ENCODE assay signal across 14 mouse cellular contexts in genomic region chr9:66881858-66882257, GRCm38 (mm10). TPM values are rescaled to one million over a fixed set of nuclear protein-coding genes. Genes with fewer than 3 reads are reported as not detected.
DNase-seq lines count a peak whose midpoint lies in the region; ATAC-seq and TF ChIP-seq lines count a peak whose summit lies in the region.
"Had no signal": no experiment of that assay in that cellular context is flagged by ENCODE, and none has a peak within 500 bp of the region (broad histone marks: within the 10 kb centered on the region; RNA-seq: fewer than 3 reads in every experiment).

No protein-coding gene starts in this region.

- H3K9me3 ChIP-seq in intestine, embryonic 16.5 days (ENCODE audit: control insufficient read depth, low read length) = no peaks in the 10 kb centered on the region
- H3K9me3 ChIP-seq: forebrain, embryonic 10.5 days; kidney, embryonic 15.5 days had no signal

- H3K4me3 ChIP-seq in liver, adult 2 months (ENCODE audit: insufficient read depth, low read depth, low read length) = no peak overlapping the region
- no peak overlapping the region for H3K4me3 ChIP-seq in intestine, embryonic 16.5 days (ENCODE audit: low read length)
- H3K4me3 ChIP-seq: forebrain, embryonic 10.5 days; heart, adult 2 months; kidney, embryonic 15.5 days had no signal

- H3K4me2 ChIP-seq in intestine, embryonic 16.5 days (ENCODE audit: low read depth, low read length) = no peak overlapping the region
- H3K4me2 ChIP-seq: kidney, embryonic 15.5 days had no signal

- no peaks in the 10 kb centered on the region for H3K27me3 ChIP-seq in liver, adult 2 months (ENCODE audit: control insufficient read depth, insufficient read depth, low read length)
- no peaks in the 10 kb centered on the region for H3K27me3 ChIP-seq in intestine, embryonic 16.5 days (replicated peaks; ENCODE audit: control insufficient read depth, insufficient read depth, low read length)
- H3K27me3 ChIP-seq: kidney, embryonic 15.5 days had no signal

- H3K36me3 ChIP-seq in liver, adult 2 months (ENCODE audit: control insufficient read depth, insufficient read depth, low read length) = no peaks in the 10 kb centered on the region
- H3K36me3 ChIP-seq in intestine, embryonic 16.5 days (ENCODE audit: control insufficient read depth, insufficient read depth, low read length) = no peaks in the 10 kb centered on the region
- H3K36me3 ChIP-seq: kidney, embryonic 15.5 days had no signal

- no peak overlapping the region for H3K9ac ChIP-seq in liver, adult 2 months (ENCODE audit: low read depth, low read length)
- H3K9ac ChIP-seq in intestine, embryonic 16.5 days (ENCODE audit: low read depth, low read length) = no peak overlapping the region
- H3K9ac ChIP-seq: kidney, embryonic 15.5 days had no signal

- no peaks in the 10 kb centered on the region for H3K79me2 ChIP-seq in liver, adult 2 months (ENCODE audit: control insufficient read depth, insufficient read depth, low read length)

- ATAC-seq in granulocyte monocyte progenitor cell, adult 5-6 weeks (replicated peaks; ENCODE audit: poor library complexity, severe bottlenecking) = peak; percentile 55
- ATAC-seq in megakaryocyte, adult 5-6 weeks (ENCODE audit: poor library complexity, severe bottlenecking) = peak; percentile 23
- no peak for ATAC-seq in intestine, embryonic 16.5 days

- H3K27ac ChIP-seq in liver, adult 2 months (replicated peaks; ENCODE audit: insufficient read depth, low read depth, low read length) = 0 out of 2 replicates have a peak overlapping the region, but pooled peaks have one; percentile 23
- H3K27ac ChIP-seq in intestine, embryonic 16.5 days (ENCODE audit: low read length) = no peak overlapping the region
- H3K27ac ChIP-seq: forebrain, embryonic 10.5 days; heart, adult 2 months; kidney, embryonic 15.5 days had no signal

- no peak for DNase-seq in liver, adult 2 months (ENCODE audit: extremely low read depth, low read depth, low spot score)
- no peak for DNase-seq in liver
- DNase-seq in NIH3T3 (ENCODE audit: low read depth) = peak; percentile 5
- no peak for DNase-seq in kidney, adult 8-10 months
- DNase-seq: cerebellum, adult 11-12 months; cerebellum, postnatal 14 days; kidney, postnatal 4 days; midbrain, embryonic 14.5 days had no signal

- no peaks in the 10 kb centered on the region; the same call in none of the 2 replicates for H3K4me1 ChIP-seq in liver, adult 2 months (ENCODE audit: control insufficient read depth, insufficient read depth, low read length)
- peaks cover 3% of the 10 kb centered on the region; the same call in 1 of the 2 replicates for H3K4me1 ChIP-seq in intestine, embryonic 16.5 days (ENCODE audit: control insufficient read depth, insufficient read depth, low read length)

- no peak for TF ChIP-seq CTCF in liver, adult 2 months (IDR thresholded peaks at IDR 0.05; ENCODE audit: low read depth, low read length)

- TF ChIP-seq POLR2A in liver, adult 2 months (IDR thresholded peaks at IDR 0.05; ENCODE audit: extremely low read depth, insufficient read depth, low read length) = no peak

- WGBS in liver, adult 2 months = 61% methylated on average over 3 of the region's 3 CpGs
- WGBS in intestine, embryonic 16.5 days = 76% methylated on average over 3 of the region's 3 CpGs

RNA-seq across cellular contexts. Expression of gene Rab8b, which starts 37.6 kb away (rescaled TPM):
- total RNA-seq in liver, adult 2 months (2014; rRNA removed) = 4.1 and 4.3 TPM in 2 replicates
- 0.85 and 1.4 TPM in 2 replicates for polyA plus RNA-seq in liver, adult 2 months (2012; rRNA removed)
- total RNA-seq in granulocyte monocyte progenitor cell, adult 5-6 weeks (2014; fragmentation: Nextera tagmentation) = 37.5 and 39.6 TPM in 2 replicates
- total RNA-seq in granulocyte monocyte progenitor cell, adult 5-6 weeks (2017) = 75.2 and 76.0 TPM in 2 replicates
- 78.2 and 82.1 TPM in 2 replicates for total RNA-seq in megakaryocyte, adult 5-6 weeks (2015)
- total RNA-seq in megakaryocyte, adult 5-6 weeks (2017) = 141 and 154 TPM in 2 replicates
- polyA plus RNA-seq in intestine, embryonic 16.5 days (2015; fragmentation: Nextera tagmentation; extraction: Ambion mirVana) = 18.3 and 18.4 TPM in 2 replicates

RNA-seq across cellular contexts. Expression of gene Aph1c, which starts 47.3 kb away (rescaled TPM):
- total RNA-seq in liver, adult 2 months (2014; rRNA removed) = 0.65 and 1.5 TPM in 2 replicates
- 0.43 and 0.97 TPM in 2 replicates for polyA plus RNA-seq in liver, adult 2 months (2012; rRNA removed)
- total RNA-seq in granulocyte monocyte progenitor cell, adult 5-6 weeks (2014; fragmentation: Nextera tagmentation) = 3.8 and 9.0 TPM in 2 replicates
- 1.9 and 4.9 TPM in 2 replicates for total RNA-seq in granulocyte monocyte progenitor cell, adult 5-6 weeks (2017)
- 25.0 and 31.4 TPM in 2 replicates for total RNA-seq in megakaryocyte, adult 5-6 weeks (2015)
- total RNA-seq in megakaryocyte, adult 5-6 weeks (2017) = 8.4 and 9.6 TPM in 2 replicates
- 4.5 and 6.2 TPM in 2 replicates for polyA plus RNA-seq in intestine, embryonic 16.5 days (2015; fragmentation: Nextera tagmentation; extraction: Ambion mirVana)
